Mouse (Mus musculus) brain, embryonic 14.5 days (tissue): ENCODE measurements around the gene Fam216a.

Experiments
- CTCF ChIP-seq: fragments of 200-500 bp; IDR thresholded peaks from 2 replicates; pipeline ENCODE4 v1.5.1; 2012; ENCODE audit warnings: inconsistent platforms, mild to moderate bottlenecking, moderate library complexity, borderline replicate concordance; ENCODE audit not compliant: insufficient read depth, insufficient read length; ENCODE audit errors: extremely low read depth
- POLR2A ChIP-seq: fragments of 200-500 bp; IDR thresholded peaks from 2 replicates; pipeline ENCODE4 v1.6.1; 2012; ENCODE audit warnings: mild to moderate bottlenecking, inconsistent platforms, borderline replicate concordance; ENCODE audit not compliant: poor library complexity, insufficient read depth, insufficient read length, severe bottlenecking; ENCODE audit errors: extremely low read depth

DNA sequence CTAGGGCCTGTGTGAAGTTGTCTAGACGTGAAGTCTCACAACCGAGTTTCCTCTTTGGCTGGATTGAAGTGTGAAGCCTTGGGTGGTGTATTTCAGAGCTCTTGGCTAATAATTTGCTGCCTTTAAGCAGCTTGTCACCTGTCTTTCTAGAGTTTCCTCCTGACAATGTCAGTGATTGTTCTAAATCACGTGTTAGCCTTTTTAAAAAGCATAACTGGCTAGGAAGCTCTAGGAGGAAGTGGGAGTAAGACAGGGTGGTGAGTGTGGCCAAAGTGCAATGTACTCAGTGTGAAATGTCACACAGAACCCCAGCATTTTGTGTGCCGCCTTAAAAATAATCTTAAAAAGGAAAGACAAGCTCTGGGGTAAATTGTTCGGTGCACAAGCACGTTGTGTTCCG is 28.4 kb downstream of the Fam216a start:
- TF ChIP-seq POLR2A: no peak
- TF ChIP-seq CTCF: no peak
